Mouse (Mus musculus) thymus, postnatal 25 days (tissue): ENCODE measurements at regions not wholly inside any gene's neighbourhood (a gene's known extent, or its start where the extent isn't known, plus 50 kb on each side); places are given as distances from the start of the nearest gene placed in this dataset.

Experiments used
- DNase-seq: peaks from one replicate; pipeline ENCODE4 v3.0.0; 2022

GRCm38 (mm10) chr9:89788651-89789050 is 50.4 kb upstream of the Ankrd34c start:
- no peak for DNase-seq
